Mouse (Mus musculus) stomach, postnatal 0 days (tissue): Measurements from ENCODE around the gene Nrxn3. TPM values are rescaled to one million over a fixed set of nuclear protein-coding genes. Genes with fewer than 3 reads are reported as not detected.

Experiments
- ATAC-seq: fragments of 200-750 bp; cut with Nextera tagmentation; 2 replicates; pipeline ENCODE4 v1.8.0; 2017; ENCODE audit not compliant: low FRiP score, low TSS enrichment
- DNase-seq: peaks from one replicate; pipeline ENCODE4 v3.0.0-alpha.2; 2016; ENCODE audit warnings: low spot score
- H3K27ac ChIP-seq: fragments of 300-500 bp; sonication (generic); replicated peaks from 2 replicates; pipeline ENCODE4 v1.5.1; 2014; ENCODE audit warnings: mild to moderate bottlenecking, control low read depth
- H3K27me3 ChIP-seq: fragments of 300-500 bp; sonication (generic); 2 replicates; pipeline ENCODE4 v1.6.1; 2014; ENCODE audit warnings: low read length; ENCODE audit not compliant: control insufficient read depth, insufficient read depth
- H3K36me3 ChIP-seq: fragments of 300-500 bp; sonication (generic); 2 replicates; pipeline ENCODE4 v1.6.1; 2014; ENCODE audit warnings: low read length, mixed read lengths; ENCODE audit not compliant: control insufficient read depth, insufficient read depth
- H3K4me1 ChIP-seq: fragments of 300-500 bp; sonication (generic); replicated peaks from 2 replicates; pipeline ENCODE4 v1.6.1; 2014; ENCODE audit warnings: antibody characterized with exemption; ENCODE audit not compliant: control insufficient read depth, insufficient read depth
- H3K4me2 ChIP-seq: fragments of 300-500 bp; sonication (generic); replicated peaks from 2 replicates; pipeline ENCODE4 v1.6.1; 2014; ENCODE audit warnings: low read depth, mild to moderate bottlenecking, control low read depth, moderate library complexity
- H3K4me3 ChIP-seq: fragments of 300-500 bp; sonication (generic); 2 replicates; pipeline ENCODE4 v1.5.1; 2014; ENCODE audit warnings: low read depth, low read length, control low read depth
- H3K9ac ChIP-seq: fragments of 300-500 bp; sonication (generic); 2 replicates; pipeline ENCODE4 v1.6.1; 2014; ENCODE audit warnings: mild to moderate bottlenecking, low read length, control low read depth, mixed read lengths
- H3K9me3 ChIP-seq: fragments of 300-500 bp; sonication (generic); 2 replicates; pipeline ENCODE4 v1.6.1; 2016; ENCODE audit warnings: low read length; ENCODE audit not compliant: control insufficient read depth
- CTCF ChIP-seq: IDR thresholded peaks from 2 replicates; pipeline ENCODE4 v1.5.1; 2016; ENCODE audit warnings: antibody characterized with exemption, low read depth, mild to moderate bottlenecking, moderate library complexity
- EP300 ChIP-seq: optimal IDR thresholded peaks from 2 replicates; pipeline ENCODE3; 2016; ENCODE audit warnings: antibody characterized with exemption
- WGBS: fragments of 180-500 bp; shearing (Covaris S2); extraction: QIAGEN DNeasy Blood & Tissue Kit; methylation state at CpG from one replicate; pipeline ENCODE4 v1.1.7; 2014; 5-methylcytosine and 5-hydroxymethylcytosine counted together
- polyA plus RNA-seq: library from polyadenylated mRNA; unstranded; fragments of >200 nt; fragmentation: Nextera tagmentation; extraction: Ambion mirVana; gene quantifications from 2 replicates; pipeline ENCODE4 v1.2.1, GENCODE M21; 2015

Gene Nrxn3
- polyA plus RNA-seq, 1 experiment from 2014 or later: 1.0 TPM

GRCm38 (mm10) chr12:88722031-88722690 lies 515 bp upstream of the Nrxn3 start:
- no peaks in the 10 kb centered on the region for H3K36me3 ChIP-seq
- no peak for TF ChIP-seq CTCF
- TF ChIP-seq EP300: no peak
- no peak overlapping the region for H3K27ac ChIP-seq
- H3K4me2 ChIP-seq: no peak overlapping the region; the same call in 1 of the 2 replicates
- no peaks in the 10 kb centered on the region for H3K27me3 ChIP-seq
- no peaks in the 10 kb centered on the region for H3K4me1 ChIP-seq
- ATAC-seq (no peak), DNase-seq (no peak)
- H3K4me3 ChIP-seq: no peak overlapping the region
- WGBS: 29% methylated on average over 3 of the region's 3 CpGs
- H3K9me3 ChIP-seq: no peaks in the 10 kb centered on the region
- H3K9ac ChIP-seq: no peak overlapping the region

DNA sequence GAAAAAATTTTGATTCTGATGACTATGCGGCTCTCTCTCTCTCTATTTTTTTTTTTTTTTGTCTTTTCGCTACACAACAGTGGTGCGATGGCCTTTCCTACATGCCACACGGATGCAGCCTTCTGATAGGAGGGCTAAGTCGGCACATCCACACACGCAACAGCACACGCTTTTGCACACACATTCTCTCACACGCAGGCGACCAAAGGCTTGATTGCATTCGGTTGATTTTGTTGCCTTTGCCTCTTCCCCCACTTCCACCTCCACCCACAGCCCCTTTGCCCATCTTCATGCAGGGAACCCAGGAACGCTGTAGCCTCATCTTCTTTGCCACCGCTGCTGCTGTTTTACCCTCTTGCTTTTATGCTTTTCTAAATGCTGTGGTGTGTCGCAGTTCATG lies 3.6 kb downstream of the Nrxn3 start:
- Histone ChIP-seq H3K9me3 (no peaks in the 10 kb centered on the region), H3K27ac (no peak overlapping the region), H3K4me1 (no peaks in the 10 kb centered on the region), H3K36me3 (no peaks in the 10 kb centered on the region), H3K27me3 (no peaks in the 10 kb centered on the region), H3K4me2 (no peak overlapping the region), H3K9ac (no peak overlapping the region), H3K4me3 (no peak overlapping the region)
- TF ChIP-seq EP300 (no peak), CTCF (no peak)
- no peak for ATAC-seq
- WGBS: 94% methylated on average over 13 of the region's 13 CpGs
- DNase-seq: no peak

GRCm38 (mm10) chr12:88726755-88727154 lies 4.1 kb downstream of the Nrxn3 start:
- no peaks in the 10 kb centered on the region for H3K4me1 ChIP-seq
- DNase-seq: no peak
- H3K27me3 ChIP-seq: no peaks in the 10 kb centered on the region
- no peaks in the 10 kb centered on the region for H3K36me3 ChIP-seq
- ATAC-seq: no peak
- no peak overlapping the region for H3K27ac ChIP-seq
- H3K4me3 ChIP-seq: no peak overlapping the region
- no peak overlapping the region for H3K9ac ChIP-seq
- no peak for TF ChIP-seq CTCF
- no peaks in the 10 kb centered on the region for H3K9me3 ChIP-seq
- no peak overlapping the region for H3K4me2 ChIP-seq
- 85% methylated on average over 6 of the region's 6 CpGs for WGBS

GRCm38 (mm10) chr12:88730720-88731119 lies 8.0 kb downstream of the Nrxn3 start:
- DNase-seq: no peak
- no peak overlapping the region for H3K9ac ChIP-seq
- 38% methylated on average over 2 of the region's 2 CpGs for WGBS
- no peak overlapping the region for H3K4me2 ChIP-seq
- H3K27ac ChIP-seq: no peak overlapping the region
- no peaks in the 10 kb centered on the region for H3K4me1 ChIP-seq
- no peaks in the 10 kb centered on the region for H3K27me3 ChIP-seq
- ATAC-seq: no peak
- TF ChIP-seq CTCF: no peak
- no peak for TF ChIP-seq EP300
- no peaks in the 10 kb centered on the region for H3K36me3 ChIP-seq
- H3K4me3 ChIP-seq: no peak overlapping the region
- no peaks in the 10 kb centered on the region for H3K9me3 ChIP-seq

- TF ChIP-seq EP300 (no peak), CTCF (no peak)
- Histone ChIP-seq H3K36me3 (no peaks in the 10 kb centered on the region), H3K27me3 (no peaks in the 10 kb centered on the region), H3K4me3 (no peak overlapping the region), H3K4me2 (no peak overlapping the region), H3K4me1 (no peaks in the 10 kb centered on the region), H3K9me3 (no peaks in the 10 kb centered on the region), H3K27ac (no peak overlapping the region), H3K9ac (no peak overlapping the region)
- DNase-seq: no peak
- no peak for ATAC-seq
- 58% methylated on average over 1 of the region's 1 CpGs for WGBS
Measured at GRCm38 (mm10) chr12:88735045-88735444, 12.4 kb downstream of the Nrxn3 start.

DNA sequence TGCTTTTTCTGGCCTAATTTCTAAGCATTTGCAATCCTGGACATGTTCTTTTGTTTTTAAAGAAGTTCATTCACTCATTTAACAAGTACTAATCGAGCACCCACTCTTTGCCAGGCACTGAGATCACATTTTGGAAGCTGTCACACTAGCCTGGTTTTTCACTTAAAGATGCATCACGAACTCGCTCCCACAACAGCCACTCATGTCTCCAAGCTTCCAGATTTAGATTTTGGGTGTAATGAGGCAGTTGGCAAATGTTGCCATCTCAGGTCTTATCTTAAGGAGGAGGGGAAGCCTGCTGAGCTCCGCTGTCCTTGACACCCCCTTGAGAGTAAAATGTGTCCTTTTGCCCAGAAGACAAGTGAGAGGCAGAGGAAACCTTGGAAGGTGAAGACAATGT lies 14.4 kb downstream of the Nrxn3 start:
- Histone ChIP-seq H3K9ac (no peak overlapping the region), H3K4me1 (no peaks in the 10 kb centered on the region), H3K4me3 (no peak overlapping the region), H3K36me3 (no peaks in the 10 kb centered on the region), H3K9me3 (no peaks in the 10 kb centered on the region), H3K27ac (no peak overlapping the region), H3K27me3 (no peaks in the 10 kb centered on the region), H3K4me2 (no peak overlapping the region)
- 71% methylated on average over 4 of the region's 4 CpGs for WGBS
- ATAC-seq (no peak), DNase-seq (no peak)
- TF ChIP-seq CTCF: no peak
- no peak for TF ChIP-seq EP300
